Mouse (Mus musculus) liver, postnatal 0 days (tissue): ENCODE measurements around the gene Herc4.

Experiments used
- CTCF ChIP-seq: sonication (generic); IDR thresholded peaks from 2 replicates; pipeline ENCODE4 v1.5.1; 2016; ENCODE audit warnings: antibody characterized with exemption, low read depth
- EP300 ChIP-seq: IDR thresholded peaks from 2 replicates; pipeline ENCODE4 v1.6.1; 2016; ENCODE audit warnings: antibody characterized with exemption, low read depth, mild to moderate bottlenecking

- TF ChIP-seq CTCF (no peak), EP300 (no peak)
These were observed 95.5 kb downstream of the Herc4 start for GRCm38 (mm10) chr10:63338914-63339643.
